Mouse (Mus musculus) heart, adult 2 months (tissue): ENCODE measurements around the gene Aldh3a2.

Experiments used
- EP300 ChIP-seq: fragments of 200-500 bp; IDR thresholded peaks from 2 replicates; pipeline ENCODE4 v1.6.1; 2011; ENCODE audit warnings: low read depth, low read length, control low read depth; ENCODE audit not compliant: insufficient read depth
- POLR2A ChIP-seq: fragments of 200-500 bp; IDR thresholded peaks from 2 replicates; pipeline ENCODE4 v1.6.1; 2011; ENCODE audit warnings: mild to moderate bottlenecking, low read depth, low read length, control low read depth; ENCODE audit not compliant: insufficient read depth

GRCm38 (mm10) chr11:61207487-61208246 is 59.6 kb downstream of the Aldh3a2 start, which contains the start of gene Aldh3a1:
- no peak for TF ChIP-seq POLR2A
- no peak for TF ChIP-seq EP300
